Mouse (Mus musculus) frontal cortex, adult 2 months (tissue): ENCODE results near the gene Olfr1014. TPM values are rescaled to one million over a fixed set of nuclear protein-coding genes. Genes with fewer than 3 reads are reported as not detected.
A peak's percentile ranks its signal among the peaks of the same experiment; 100 is the strongest.

Source experiments
- DNase-seq, 2 experiments: peaks; one replicate each; pipeline ENCODE4 v3.0.0; 2022; ENCODE audit warnings: low spot score in 1 of 2; ENCODE audit errors: extremely low spot score in 1 of 2
- polyA plus RNA-seq: library from polyadenylated mRNA; depleted of rRNA; stranded (reverse); fragments of >200 nt; gene quantifications from 2 replicates; pipeline ENCODE4 v1.2.3, GENCODE M21; 2012; rRNA removed

The Olfr1014 gene
- not detected in 2 replicates for polyA plus RNA-seq

DNA sequence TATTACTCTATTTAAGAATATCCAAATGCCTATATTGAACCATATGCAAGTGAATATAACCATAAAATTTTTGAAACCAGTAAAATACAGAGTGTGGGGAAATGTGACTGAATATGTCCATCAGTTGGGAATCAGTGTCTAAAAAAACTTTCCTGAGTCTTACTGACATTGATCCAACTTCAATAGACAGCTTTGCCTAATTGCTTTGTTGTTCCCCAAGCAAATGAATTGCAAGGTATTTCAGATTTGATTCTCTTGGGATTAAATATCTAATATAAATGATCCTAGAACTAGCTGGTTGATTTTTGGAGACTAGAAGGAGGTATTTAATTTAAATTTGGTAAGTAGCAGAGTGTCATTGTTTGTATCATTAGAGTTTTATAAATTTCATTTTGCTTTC lies at the start of gene Olfr1014:
Gene Olfr1014 (plus strand): TSS at position 301 of the 400 bp plus-strand sequence.
- DNase-seq = no peak

- peak in 1 of 2 experiments; percentile 62 for DNase-seq
These were observed 46.7 kb upstream of the Olfr1014 start for GRCm38 (mm10) chr2:85725793-85726192.

GRCm38 (mm10) chr2:85753822-85754221 lies 18.7 kb upstream of the Olfr1014 start:
- no peak for DNase-seq

DNA sequence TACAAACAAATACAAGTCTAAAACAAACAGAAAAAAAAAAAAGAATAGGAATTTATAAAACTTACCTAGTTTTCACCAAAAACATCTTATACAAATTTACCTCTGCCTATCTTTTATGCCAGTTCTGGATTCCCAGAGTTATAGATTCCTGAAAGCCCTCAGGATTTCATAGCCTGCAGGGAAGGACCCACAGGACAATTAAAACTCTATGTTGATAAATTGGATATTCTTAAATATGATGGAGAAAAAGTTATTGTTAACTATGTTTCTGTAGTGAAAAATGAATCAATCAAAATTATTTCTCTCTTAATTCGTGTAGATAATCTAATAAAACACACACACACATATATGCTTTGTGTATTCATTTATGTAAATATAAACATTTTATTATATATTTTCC lies 9.8 kb upstream of the Olfr1014 start, which contains the start of gene Olfr1012:
Gene Olfr1012 (minus strand): TSS at position 101 of the 400 bp plus-strand sequence.
- DNase-seq = no peak

DNA sequence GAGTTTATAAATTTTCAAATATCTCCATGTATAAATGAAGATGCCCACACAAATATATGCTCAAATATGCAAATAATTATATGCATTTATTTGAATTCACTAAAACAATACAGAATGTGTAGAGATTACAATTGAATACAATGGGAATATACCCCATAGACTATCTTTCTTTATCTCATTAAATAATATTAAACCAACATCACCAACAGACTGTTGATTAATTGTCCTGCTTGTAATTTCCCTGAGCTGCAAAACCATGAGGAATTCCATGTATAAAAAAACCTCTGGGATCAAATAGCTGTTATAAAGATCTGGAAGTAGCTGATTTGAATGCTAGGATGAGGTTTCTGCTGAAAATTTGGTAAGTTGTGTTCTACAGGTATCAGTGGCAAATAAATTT lies 5.7 kb upstream of the Olfr1014 start, which contains the start of gene Olfr1013:
Gene Olfr1013 (plus strand): TSS at position 301 of the 400 bp plus-strand sequence.
- DNase-seq = no peak

DNA sequence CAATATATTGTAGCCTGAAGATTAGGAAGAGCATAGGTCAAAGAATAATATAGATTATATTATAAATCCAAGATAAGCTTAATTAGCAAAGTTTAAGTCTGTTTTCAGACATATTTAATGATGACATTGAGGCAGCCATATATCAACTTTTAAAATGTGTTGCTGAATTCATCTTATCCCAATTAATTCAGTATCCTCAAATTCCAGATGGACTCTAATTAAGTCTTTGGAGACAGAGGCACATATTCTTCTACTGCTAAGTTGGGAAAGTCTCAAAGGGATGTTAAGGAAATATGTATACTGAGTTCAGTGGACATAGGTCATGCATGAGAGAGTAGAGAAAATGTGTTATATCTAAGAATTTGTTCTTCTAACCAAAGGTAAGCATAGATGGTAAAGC lies 9.2 kb downstream of the Olfr1014 start, which contains the start of gene Olfr1015:
Gene Olfr1015 (plus strand): TSS at position 301 of the 400 bp plus-strand sequence.
- DNase-seq = no peak

- no peak for DNase-seq
These were observed 19.8 kb downstream of the Olfr1014 start for GRCm38 (mm10) chr2:85792331-85792730.

- DNase-seq = no peak
These were observed 29.9 kb downstream of the Olfr1014 start, which contains the start of gene Olfr1016 for GRCm38 (mm10) chr2:85802444-85802843. TSS of gene Olfr1016 (minus strand) at chr2:85802544.

DNA sequence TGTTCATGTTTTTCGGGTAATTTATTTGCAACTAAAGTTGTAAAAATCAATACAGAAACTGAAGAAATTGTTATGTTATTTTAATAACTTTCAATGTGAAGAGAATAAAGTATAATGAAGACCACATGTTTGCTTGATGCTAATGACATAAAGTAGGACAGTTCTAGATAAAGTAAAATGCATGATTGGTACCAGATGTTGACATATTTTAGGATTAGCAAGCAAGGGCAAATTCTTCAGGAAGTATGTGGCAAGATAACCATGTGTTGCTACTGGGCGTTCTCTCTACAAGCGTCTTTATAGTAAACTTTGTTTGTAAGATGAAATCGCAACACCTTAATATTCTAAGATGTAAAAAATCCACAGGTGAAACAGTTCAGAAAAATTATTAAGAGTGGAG lies 32.0 kb downstream of the Olfr1014 start:
- no peak for DNase-seq

GRCm38 (mm10) chr2:85818179-85818578 lies 45.7 kb downstream of the Olfr1014 start, which contains the start of gene Olfr1018:
TSS of gene Olfr1018 (plus strand) at chr2:85818479.
- DNase-seq = no peak

Other genes starting within 250 kb of the Olfr1014 start
- gene Olfr996, start 193.5 kb upstream of the Olfr1014 start, polyA plus RNA-seq = not detected in 2 replicates
- gene Olfr998, start 183.8 kb upstream of the Olfr1014 start, polyA plus RNA-seq = not detected in 2 replicates
- gene Olfr1000, start 160.8 kb upstream of the Olfr1014 start, polyA plus RNA-seq = not detected in 2 replicates
- not detected in 2 replicates for gene Olfr1002, start 122.0 kb upstream of the Olfr1014 start, polyA plus RNA-seq
- gene Olfr154, start 108.3 kb upstream of the Olfr1014 start, polyA plus RNA-seq = not detected in 2 replicates
- gene Olfr1006, start 93.9 kb upstream of the Olfr1014 start, polyA plus RNA-seq = not detected in 2 replicates
- not detected in 2 replicates for gene Olfr1008, start 83.3 kb upstream of the Olfr1014 start, polyA plus RNA-seq
- 0.06 TPM in 1 of 2 replicates, not detected in the other for gene Olfr1009, start 57.3 kb upstream of the Olfr1014 start, polyA plus RNA-seq
- gene Olfr1012, start 9.9 kb upstream of the Olfr1014 start, polyA plus RNA-seq = not detected in 2 replicates
- 0.10 TPM in 1 of 2 replicates, not detected in the other for gene Olfr1013, start 5.6 kb upstream of the Olfr1014 start, polyA plus RNA-seq
- gene Olfr1015, start 9.3 kb downstream of the Olfr1014 start, polyA plus RNA-seq = not detected in 2 replicates
- gene Olfr1016, start 29.8 kb downstream of the Olfr1014 start, polyA plus RNA-seq = not detected in 2 replicates
- gene Olfr1018, start 45.8 kb downstream of the Olfr1014 start, polyA plus RNA-seq = 0.27 TPM in 1 of 2 replicates, not detected in the other
- 0.06 TPM in 1 of 2 replicates, not detected in the other for gene Olfr1019, start 72.8 kb downstream of the Olfr1014 start, polyA plus RNA-seq
- gene Olfr1020, start 74.3 kb downstream of the Olfr1014 start, polyA plus RNA-seq = not detected in 2 replicates
- gene Olfr1022, start 95.9 kb downstream of the Olfr1014 start, polyA plus RNA-seq = not detected in 2 replicates
- gene Olfr1023, start 112.9 kb downstream of the Olfr1014 start, polyA plus RNA-seq = not detected in 2 replicates
- gene Olfr1024, start 132.3 kb downstream of the Olfr1014 start, polyA plus RNA-seq = not detected in 2 replicates
- not detected in 2 replicates for gene Olfr1025-ps1, start 142.5 kb downstream of the Olfr1014 start, polyA plus RNA-seq
- not detected in 2 replicates for gene Olfr1026, start 148.8 kb downstream of the Olfr1014 start, polyA plus RNA-seq
- not detected in 2 replicates for gene Olfr1028, start 177.7 kb downstream of the Olfr1014 start, polyA plus RNA-seq
- 0.08 and 0.11 TPM in 2 replicates for gene Olfr1029, start 201.2 kb downstream of the Olfr1014 start, polyA plus RNA-seq
- 0.04 TPM in 1 of 2 replicates, not detected in the other for gene Olfr1030, start 206.6 kb downstream of the Olfr1014 start, polyA plus RNA-seq
- not detected in 2 replicates for gene Olfr1031, start 217.6 kb downstream of the Olfr1014 start, polyA plus RNA-seq
- gene Olfr1032, start 232.8 kb downstream of the Olfr1014 start, polyA plus RNA-seq = not detected in 2 replicates
- 0.11 and 0.16 TPM in 2 replicates for gene Olfr1033, start 247.9 kb downstream of the Olfr1014 start, polyA plus RNA-seq